Mouse (Mus musculus): ENCODE results near the gene Rhox3a2.
"Not testable (repeated sequence)": the region's sequence is repeated elsewhere in the genome, so short reads cannot be mapped to it uniquely, and the experiment has no call there.

Rhox3a2 gene

DNA sequence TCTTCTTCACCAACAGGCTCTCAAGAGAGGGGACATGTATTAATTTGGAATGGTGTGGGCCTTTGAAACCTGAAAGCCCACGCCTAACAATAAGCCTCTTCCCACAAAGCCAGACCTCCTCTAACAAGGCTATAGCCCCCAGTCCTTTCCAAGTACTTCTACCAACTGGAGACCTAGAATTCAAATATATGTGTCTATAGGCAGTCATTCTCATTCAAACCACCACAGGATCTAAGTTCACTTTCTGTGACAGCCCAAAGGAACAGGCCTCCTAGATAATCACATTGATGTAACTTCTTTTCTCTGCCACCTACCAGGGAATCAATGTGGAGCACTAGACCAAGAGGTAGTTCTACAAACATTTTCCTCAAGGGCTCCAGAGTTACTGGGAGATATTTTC lies at the start of gene Rhox3a2:
Rhox3a2 (plus strand) TSS at position 301 of the 400 bp plus-strand sequence.
- in situ Hi-C loops (cut with MboI), result not testable (repeated sequence)

DNA sequence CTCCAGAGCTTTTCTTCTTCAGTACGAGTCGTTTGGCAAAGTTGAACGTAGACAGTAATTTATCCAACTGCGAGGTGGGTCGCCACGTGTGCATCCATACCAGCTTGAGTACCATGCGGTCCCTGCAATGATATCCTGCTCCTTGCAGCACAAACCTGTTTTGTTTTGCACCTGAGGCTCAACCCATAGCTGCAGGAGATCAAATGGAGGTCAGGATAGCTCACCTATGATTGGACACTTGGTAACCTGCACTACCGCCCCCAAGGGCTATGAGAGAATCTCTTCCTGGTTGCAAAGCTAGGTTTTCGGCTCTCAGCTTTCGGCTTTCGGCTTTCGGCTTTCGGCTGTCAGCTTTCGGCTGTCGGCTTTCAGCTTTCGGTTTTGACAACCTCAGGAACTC lies 10.7 kb downstream of the Rhox3a2 start, which contains the start of gene Rhox4a2:
Rhox4a2 (plus strand) TSS at position 301 of the 400 bp plus-strand sequence.
- in situ Hi-C loops (cut with MboI), result not testable (repeated sequence)

DNA sequence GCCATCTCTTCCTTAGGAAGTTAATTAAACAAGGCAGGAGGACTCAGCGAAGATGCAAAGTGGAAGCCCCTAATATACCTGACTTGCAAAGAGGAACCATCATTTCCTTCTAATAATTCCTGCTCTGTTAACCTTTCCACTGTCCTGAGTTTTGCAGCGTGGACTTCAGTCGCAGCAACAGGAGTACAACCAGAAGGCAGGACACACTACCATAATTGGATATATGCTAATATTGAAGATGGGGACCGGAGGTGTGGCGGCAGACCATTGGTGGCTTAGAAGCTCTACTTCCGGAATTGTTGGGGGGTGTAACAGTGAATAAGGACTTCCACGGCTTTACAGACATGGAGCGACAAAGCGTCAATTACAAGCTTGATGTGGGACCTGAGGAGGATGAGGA lies 31.9 kb downstream of the Rhox3a2 start, which contains the start of gene Rhox2b:
Rhox2b (plus strand) TSS at position 301 of the 400 bp plus-strand sequence.
- in situ Hi-C loops (cut with MboI), result not testable (repeated sequence)

DNA sequence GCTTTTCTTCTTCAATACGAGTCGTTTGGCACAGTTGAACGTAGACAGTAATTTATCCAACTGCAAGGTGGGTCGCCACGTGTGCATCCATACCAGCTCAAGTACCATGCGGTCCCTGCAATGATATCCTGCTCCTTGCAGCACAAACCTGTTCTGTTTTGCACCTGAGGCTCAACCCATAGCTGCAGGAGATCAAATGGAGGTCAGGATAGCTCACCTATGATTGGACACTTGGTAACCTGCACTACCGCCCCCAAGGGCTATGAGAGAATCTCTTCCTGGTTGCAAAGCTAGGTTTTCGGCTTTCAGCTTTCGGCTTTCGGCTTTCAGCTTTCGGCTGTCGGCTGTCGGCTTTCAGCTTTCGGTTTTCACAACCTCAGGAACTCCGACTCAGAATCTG lies 52.4 kb downstream of the Rhox3a2 start, which contains the start of gene Rhox4b:
Rhox4b (plus strand) TSS at position 301 of the 400 bp plus-strand sequence.
- in situ Hi-C loops (cut with MboI), result not testable (repeated sequence)

Data from mature B cell (primary cell).